Mouse (Mus musculus): ENCODE measurements around the gene Jph3.

Jph3 gene

GRCm38 (mm10) chr8:121792627-121793026, 63.2 kb downstream of the Jph3 start:
- no peak for DNase-seq

- no peak for DNase-seq
These were observed 64.7 kb downstream of the Jph3 start for GRCm38 (mm10) chr8:121794151-121794550.

GRCm38 (mm10) chr8:121795461-121795860, 66.0 kb downstream of the Jph3 start:
- DNase-seq: no peak

- DNase-seq: no peak
These were observed 67.0 kb downstream of the Jph3 start for GRCm38 (mm10) chr8:121796406-121796805.

GRCm38 (mm10) chr8:121798401-121798800, 69.0 kb downstream of the Jph3 start:
- no peak for DNase-seq

GRCm38 (mm10) chr8:121804829-121805228, 75.4 kb downstream of the Jph3 start:
- no peak for DNase-seq

- no peak for DNase-seq
These were observed 76.7 kb downstream of the Jph3 start for GRCm38 (mm10) chr8:121806126-121806525.

GRCm38 (mm10) chr8:121808032-121808431, 78.6 kb downstream of the Jph3 start:
- no peak for DNase-seq

GRCm38 (mm10) chr8:121809524-121810155, 80.2 kb downstream of the Jph3 start:
- DNase-seq: no peak

GRCm38 (mm10) chr8:121811502-121811901, 82.1 kb downstream of the Jph3 start:
- DNase-seq: no peak

GRCm38 (mm10) chr8:121811931-121812570, 82.6 kb downstream of the Jph3 start:
- DNase-seq: no peak

GRCm38 (mm10) chr8:121818226-121818625, 88.8 kb downstream of the Jph3 start:
- DNase-seq: no peak

- no peak for DNase-seq
These were observed 91.4 kb downstream of the Jph3 start for GRCm38 (mm10) chr8:121820840-121821239.

- DNase-seq: no peak
These were observed 91.9 kb downstream of the Jph3 start for GRCm38 (mm10) chr8:121821320-121821719.

GRCm38 (mm10) chr8:121821770-121822169, 92.3 kb downstream of the Jph3 start:
- DNase-seq: no peak

GRCm38 (mm10) chr8:121827726-121828125, 98.3 kb downstream of the Jph3 start:
- peak; percentile 1 for DNase-seq

- DNase-seq: peak; percentile 0
These were observed 99.1 kb downstream of the Jph3 start for GRCm38 (mm10) chr8:121828376-121829023.

GRCm38 (mm10) chr8:121829048-121829776, 99.8 kb downstream of the Jph3 start, which contains the start of gene Klhdc4:
Klhdc4 (minus strand) TSS chr8:121829569.
- peak; percentile 85 for DNase-seq

- DNase-seq: peak; percentile 24
These were observed 100.4 kb downstream of the Jph3 start for GRCm38 (mm10) chr8:121829777-121830362.

- no peak for DNase-seq
These were observed 102.6 kb downstream of the Jph3 start for GRCm38 (mm10) chr8:121832061-121832460.

GRCm38 (mm10) chr8:121832503-121832902, 103.1 kb downstream of the Jph3 start:
- peak; percentile 52 for DNase-seq

GRCm38 (mm10) chr8:121841242-121841641, 111.8 kb downstream of the Jph3 start:
- no peak for DNase-seq
